Mouse (Mus musculus) forebrain, embryonic 11.5 days (tissue): ENCODE measurements around the gene Sdk1. TPM values are rescaled to one million over a fixed set of nuclear protein-coding genes. Genes with fewer than 3 reads are reported as not detected.

Experiments used
- ATAC-seq: fragments of 200-750 bp; cut with Nextera tagmentation; replicated peaks from 2 replicates; pipeline ENCODE4 v1.8.0; 2017; ENCODE audit warnings: moderate TSS enrichment; ENCODE audit not compliant: low FRiP score
- DNase-seq: peaks from one replicate; pipeline ENCODE4 v3.0.0-alpha.2; 2017; ENCODE audit warnings: low spot score
- H3K27ac ChIP-seq: fragments of 300-500 bp; sonication (generic); 2 replicates; pipeline ENCODE4 v1.5.1; 2014; ENCODE audit warnings: low read depth, low read length
- H3K27me3 ChIP-seq: fragments of 300-500 bp; sonication (generic); 2 replicates; pipeline ENCODE4 v1.6.1; 2014; ENCODE audit warnings: mild to moderate bottlenecking, low read length, mixed read lengths; ENCODE audit not compliant: control insufficient read depth, insufficient read depth
- H3K36me3 ChIP-seq: fragments of 300-500 bp; sonication (generic); 2 replicates; pipeline ENCODE4 v1.6.1; 2014; ENCODE audit warnings: mild to moderate bottlenecking, low read length, moderate library complexity, mixed read lengths; ENCODE audit not compliant: control insufficient read depth, insufficient read depth
- H3K4me1 ChIP-seq: fragments of 300-500 bp; sonication (generic); replicated peaks from 2 replicates; pipeline ENCODE4 v1.6.1; 2014; ENCODE audit warnings: low read length, mixed read lengths; ENCODE audit not compliant: control insufficient read depth, insufficient read depth
- H3K4me2 ChIP-seq: fragments of 300-500 bp; sonication (generic); 2 replicates; pipeline ENCODE4 v1.6.1; 2014; ENCODE audit warnings: low read depth, mild to moderate bottlenecking, low read length, moderate library complexity, mixed read lengths; ENCODE audit not compliant: severe bottlenecking
- H3K4me3 ChIP-seq: fragments of 300-500 bp; sonication (generic); 2 replicates; pipeline ENCODE4 v1.5.1; 2014; ENCODE audit warnings: low read depth, low read length
- H3K9ac ChIP-seq: fragments of 300-500 bp; sonication (generic); 2 replicates; pipeline ENCODE4 v1.6.1; 2014; ENCODE audit warnings: low read length
- H3K9me3 ChIP-seq: fragments of 300-500 bp; sonication (generic); 2 replicates; pipeline ENCODE4 v1.6.1; 2016; ENCODE audit warnings: low read length, mixed read lengths; ENCODE audit not compliant: control insufficient read depth
- WGBS: fragments of 180-500 bp; shearing (Covaris S2); extraction: QIAGEN DNeasy Blood & Tissue Kit; methylation state at CpG from one replicate; pipeline ENCODE4 v1.1.7; 2014; 5-methylcytosine and 5-hydroxymethylcytosine counted together
- polyA plus RNA-seq: library from polyadenylated mRNA; unstranded; fragments of >200 nt; fragmentation: Nextera tagmentation; extraction: Ambion mirVana; gene quantifications from 2 replicates; pipeline ENCODE4 v1.2.1, GENCODE M21; 2014

Sdk1 gene
- polyA plus RNA-seq = 0.64 and 1.1 TPM in 2 replicates

DNA sequence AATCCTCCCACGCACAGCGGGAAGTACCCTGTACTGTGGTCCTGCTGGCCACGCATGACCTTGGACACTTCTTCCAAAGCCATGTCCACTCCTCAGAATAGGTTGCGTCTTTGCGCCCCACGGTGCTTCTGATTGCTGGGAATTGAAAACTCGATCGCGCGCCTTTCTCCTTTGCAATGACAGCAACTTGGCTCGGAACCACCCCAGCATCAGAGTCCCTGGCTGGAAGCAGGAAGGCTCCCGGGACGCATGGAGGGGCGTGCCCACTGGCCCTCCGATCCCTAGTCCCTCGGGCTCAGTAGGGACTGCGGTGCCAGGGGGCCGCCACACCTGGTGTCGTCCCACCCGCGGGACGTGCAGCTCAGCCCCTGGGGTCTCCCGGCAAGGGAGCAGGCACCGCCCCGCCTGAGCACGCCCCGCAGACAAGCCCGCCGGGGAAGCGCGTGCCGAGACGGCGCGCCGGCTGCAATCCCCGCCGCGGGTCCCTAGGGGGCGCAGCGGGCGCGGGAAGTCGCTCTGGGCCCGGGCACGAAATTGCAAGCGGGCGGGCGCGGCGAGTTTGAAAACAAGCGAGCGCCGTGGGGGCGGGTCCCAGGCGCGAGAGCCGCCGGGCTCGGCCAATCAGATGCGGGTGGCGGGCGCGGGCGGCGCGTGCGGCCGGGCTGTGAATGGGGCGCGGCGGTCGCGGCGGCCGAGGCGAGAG is at the start of gene Sdk1:
TSS of gene Sdk1 (plus strand) at position 650 of the 703 bp plus-strand sequence.
- WGBS = 0% methylated on average over 53 of the region's 77 CpGs
- Histone ChIP-seq H3K27ac (no peak within 1 kb of the TSS), H3K4me3 (peak within 1 kb of the TSS; percentile 67), H3K9me3 (no peaks in the 10 kb centered on the region), H3K36me3 (no peaks in the 10 kb centered on the region), H3K27me3 (peaks cover 32% of the 10 kb centered on the region), H3K4me2 (peak within 1 kb of the TSS; percentile 98), H3K9ac (peak within 1 kb of the TSS; percentile 72), H3K4me1 (peaks cover 21% of the 10 kb centered on the region)
- DNase-seq (peak; percentile 99), ATAC-seq (peak; percentile 95)

DNA sequence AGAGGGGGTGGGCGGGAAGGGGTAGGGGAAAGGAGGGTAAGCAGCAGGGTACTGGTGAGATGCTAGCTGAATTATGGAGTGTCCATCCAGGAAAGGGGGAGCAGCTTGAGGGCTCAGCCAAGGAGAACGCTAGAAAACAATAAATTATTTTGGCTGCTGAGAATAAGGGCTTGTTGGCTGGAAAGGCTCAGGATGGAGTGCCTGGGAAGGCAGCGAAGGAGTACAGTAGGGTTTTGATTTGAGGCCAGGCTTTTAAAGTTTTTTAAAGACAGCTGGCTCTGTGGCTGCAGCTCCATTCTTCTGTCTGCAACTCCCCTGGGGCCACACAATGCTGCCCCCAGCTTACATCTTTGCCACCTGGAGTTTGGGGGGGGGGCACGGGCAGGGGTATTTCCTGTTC is 44.0 kb upstream of the Sdk1 start:
- H3K27me3 ChIP-seq = no peaks in the 10 kb centered on the region
- ATAC-seq = no peak
- no peaks in the 10 kb centered on the region for H3K4me1 ChIP-seq
- H3K4me3 ChIP-seq = no peak overlapping the region
- no peak overlapping the region for H3K27ac ChIP-seq
- no peak overlapping the region for H3K4me2 ChIP-seq
- no peak for DNase-seq
- 52% methylated on average over 4 of the region's 4 CpGs for WGBS
- H3K9me3 ChIP-seq = no peaks in the 10 kb centered on the region
- H3K36me3 ChIP-seq = no peaks in the 10 kb centered on the region
- H3K9ac ChIP-seq = no peak overlapping the region

DNA sequence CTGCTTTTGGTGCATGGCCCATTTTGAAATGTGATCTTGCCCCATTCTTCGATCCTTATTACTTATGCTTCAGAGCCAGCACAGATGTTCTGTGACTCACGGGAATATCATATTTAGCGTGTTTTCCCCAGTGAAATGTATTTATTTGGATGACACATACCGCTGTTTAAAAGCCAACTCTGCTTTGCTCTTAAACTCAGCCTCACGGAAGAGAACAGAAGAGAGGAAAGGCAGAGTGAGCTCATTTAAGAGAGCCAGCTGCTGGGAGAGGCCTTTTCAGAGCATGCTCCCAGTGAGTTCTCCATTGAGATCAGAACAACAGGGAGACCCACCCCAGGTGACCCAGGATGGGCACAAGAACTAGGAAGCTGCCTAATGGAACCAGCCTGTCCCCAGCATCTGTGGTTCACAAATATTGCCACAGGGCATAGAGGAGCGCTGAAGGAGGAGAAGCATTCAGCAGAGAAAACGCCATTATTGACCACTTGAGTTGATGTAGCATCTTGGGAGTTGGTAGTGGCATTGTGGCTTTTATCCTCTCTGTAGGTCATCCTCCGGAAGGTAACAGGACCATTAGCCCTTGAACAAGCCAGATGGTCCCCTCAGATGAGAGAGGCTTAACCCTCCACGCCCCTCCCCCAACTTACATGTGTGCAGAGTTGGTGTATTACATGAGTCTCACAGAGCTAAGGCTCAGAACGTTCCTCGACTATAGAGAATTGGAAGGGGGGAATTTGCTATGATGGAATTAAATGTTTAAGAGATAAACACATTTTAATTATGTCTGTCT is 38.8 kb upstream of the Sdk1 start:
- Histone ChIP-seq H3K4me2 (no peak overlapping the region), H3K36me3 (no peaks in the 10 kb centered on the region), H3K27me3 (no peaks in the 10 kb centered on the region), H3K9ac (no peak overlapping the region), H3K9me3 (no peaks in the 10 kb centered on the region), H3K4me3 (no peak overlapping the region), H3K27ac (no peak overlapping the region), H3K4me1 (no peaks in the 10 kb centered on the region)
- 87% methylated on average over 11 of the region's 11 CpGs for WGBS
- DNase-seq (no peak), ATAC-seq (no peak)

DNA sequence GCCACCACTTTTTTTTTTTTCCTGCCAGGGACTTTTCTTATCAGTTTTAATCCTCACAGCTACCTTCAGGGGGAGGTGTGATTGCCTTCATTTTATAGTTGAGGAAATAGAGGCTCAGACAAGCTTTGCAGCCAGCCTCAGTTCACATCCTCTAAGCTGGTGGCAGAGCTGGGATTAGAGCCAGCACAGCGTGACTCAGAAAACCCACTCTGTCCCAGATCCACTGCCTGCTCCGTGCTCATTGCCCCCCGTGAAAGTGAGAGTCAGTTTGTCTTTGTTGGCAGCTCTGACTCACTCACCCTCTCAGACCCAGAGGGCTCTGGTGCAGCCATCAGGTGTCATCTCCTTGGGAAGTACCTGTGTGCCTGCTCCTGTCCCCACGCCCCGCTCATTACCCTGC is 34.2 kb upstream of the Sdk1 start:
- H3K27me3 ChIP-seq = no peaks in the 10 kb centered on the region
- H3K36me3 ChIP-seq = no peaks in the 10 kb centered on the region
- H3K27ac ChIP-seq = no peak overlapping the region
- no peaks in the 10 kb centered on the region for H3K9me3 ChIP-seq
- WGBS = 54% methylated on average over 5 of the region's 5 CpGs
- no peak overlapping the region for H3K4me3 ChIP-seq
- no peak overlapping the region for H3K4me2 ChIP-seq
- H3K4me1 ChIP-seq = no peaks in the 10 kb centered on the region
- no peak for DNase-seq
- H3K9ac ChIP-seq = no peak overlapping the region
- no peak for ATAC-seq

DNA sequence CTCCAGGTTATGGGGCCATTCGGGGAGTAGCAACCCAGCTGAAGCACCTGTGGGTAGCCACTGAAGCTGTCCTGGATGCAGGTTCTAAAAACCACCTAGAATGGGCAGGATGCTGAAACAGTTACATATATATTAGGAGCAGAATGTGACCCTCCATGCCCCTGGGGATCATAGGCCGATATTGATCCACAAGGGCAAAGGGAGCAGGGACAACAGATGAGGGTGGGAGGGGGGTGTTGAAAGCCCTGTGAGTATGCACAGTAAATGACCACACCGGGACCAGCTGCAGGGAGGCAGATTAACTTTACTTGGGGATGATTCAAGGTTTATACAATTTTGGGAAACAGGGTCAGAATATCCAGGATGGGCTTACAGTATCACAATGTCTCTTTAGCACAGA is 16.0 kb upstream of the Sdk1 start:
- no peak overlapping the region for H3K4me2 ChIP-seq
- no peak overlapping the region for H3K27ac ChIP-seq
- H3K4me1 ChIP-seq = no peaks in the 10 kb centered on the region
- no peak overlapping the region for H3K9ac ChIP-seq
- H3K9me3 ChIP-seq = no peaks in the 10 kb centered on the region
- no peaks in the 10 kb centered on the region for H3K27me3 ChIP-seq
- H3K4me3 ChIP-seq = no peak overlapping the region
- DNase-seq = no peak
- 77% methylated on average over 3 of the region's 3 CpGs for WGBS
- H3K36me3 ChIP-seq = no peaks in the 10 kb centered on the region
- no peak for ATAC-seq

DNA sequence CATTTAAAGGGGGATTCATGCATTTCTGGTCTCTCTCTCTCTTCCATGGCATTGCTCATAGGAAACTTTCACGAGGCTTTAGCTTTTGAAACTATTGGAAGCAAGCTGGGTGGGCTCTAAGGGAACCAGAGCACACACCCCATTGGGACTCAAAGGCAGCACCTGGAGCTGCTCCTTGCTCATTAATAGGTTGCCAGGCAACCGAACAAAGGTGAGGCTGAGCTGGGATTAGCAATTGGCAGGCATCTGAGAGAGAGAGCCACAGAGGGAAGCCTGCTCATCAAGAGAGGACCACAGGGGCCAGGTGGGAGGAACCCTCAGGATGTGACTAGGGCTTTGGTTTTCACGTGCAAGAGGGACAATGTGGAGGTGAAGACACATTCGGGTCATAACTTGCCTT is 7.0 kb upstream of the Sdk1 start:
- Histone ChIP-seq H3K27me3 (peaks cover 6% of the 10 kb centered on the region), H3K27ac (no peak overlapping the region), H3K4me3 (no peak overlapping the region), H3K36me3 (no peaks in the 10 kb centered on the region), H3K4me2 (no peak overlapping the region), H3K4me1 (0 out of 2 replicates have a peak, but pooled peaks cover 4% of the 10 kb centered on the region), H3K9me3 (no peaks in the 10 kb centered on the region), H3K9ac (no peak overlapping the region)
- DNase-seq (peak; percentile 56), ATAC-seq (peak; percentile 56; the same call in 1 of the 2 replicates)
- WGBS = 7% methylated on average over 4 of the region's 4 CpGs

DNA sequence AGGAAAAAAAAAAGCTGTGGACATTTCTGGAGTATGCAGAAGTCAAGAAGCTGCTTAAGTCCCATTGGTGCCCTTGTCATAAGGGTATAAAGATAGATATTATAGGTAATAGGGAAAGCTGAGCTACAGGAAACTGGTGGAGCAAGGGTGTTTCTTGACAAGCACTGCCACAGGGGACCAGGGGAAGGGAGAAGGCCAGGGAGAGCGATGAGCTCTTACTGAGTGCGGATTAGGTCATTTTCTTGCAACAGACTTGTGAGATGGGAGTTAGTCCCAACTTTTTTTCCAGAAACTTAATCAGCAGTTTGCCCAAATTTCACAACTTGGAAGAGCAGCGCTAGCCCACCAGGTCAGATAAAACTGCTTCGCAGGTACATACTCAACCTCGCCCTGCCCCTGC is 1.9 kb upstream of the Sdk1 start:
- Histone ChIP-seq H3K27ac (no peak overlapping the region), H3K27me3 (peaks cover 29% of the 10 kb centered on the region), H3K9ac (no peak overlapping the region), H3K9me3 (no peaks in the 10 kb centered on the region), H3K36me3 (no peaks in the 10 kb centered on the region), H3K4me2 (no peak overlapping the region), H3K4me3 (no peak overlapping the region), H3K4me1 (peaks cover 22% of the 10 kb centered on the region)
- DNase-seq (no peak), ATAC-seq (no peak)
- 17% methylated on average over 5 of the region's 5 CpGs for WGBS

DNA sequence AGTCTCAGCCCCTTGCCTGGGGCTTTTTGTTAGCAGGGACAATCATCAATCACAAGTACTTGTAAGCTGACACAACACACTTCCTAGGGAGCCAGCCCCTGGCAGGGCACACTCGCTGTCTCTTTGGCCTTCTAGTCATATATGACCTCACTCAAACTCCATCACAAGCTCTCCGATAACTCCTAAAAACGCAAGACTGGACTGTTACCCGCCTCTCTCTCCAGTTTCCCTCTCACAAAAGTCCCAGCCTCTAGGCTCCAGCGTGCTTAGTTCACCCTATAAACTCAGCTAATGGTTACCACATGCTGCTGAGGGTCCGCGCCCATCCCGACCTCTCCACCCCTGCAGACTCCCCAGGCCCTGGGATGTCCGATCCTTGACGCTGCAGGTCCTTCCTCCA is 849 bp upstream of the Sdk1 start:
- H3K4me1 ChIP-seq = peaks cover 21% of the 10 kb centered on the region
- H3K36me3 ChIP-seq = no peaks in the 10 kb centered on the region
- DNase-seq (peak; percentile 60), ATAC-seq (no peak)
- peak overlapping the region; percentile 55; the same call in 1 of the 2 replicates for H3K9ac ChIP-seq
- H3K27me3 ChIP-seq = peaks cover 32% of the 10 kb centered on the region
- H3K4me2 ChIP-seq = peak overlapping the region; percentile 64
- H3K27ac ChIP-seq = no peak overlapping the region
- WGBS = under 1% methylated on average over 10 of the region's 10 CpGs
- peak overlapping the region; percentile 67 for H3K4me3 ChIP-seq
- no peaks in the 10 kb centered on the region for H3K9me3 ChIP-seq
